Mouse (Mus musculus) heart, embryonic 14.5 days (tissue): Measurements from ENCODE around the gene Mpzl1. TPM values are rescaled to one million over a fixed set of nuclear protein-coding genes. Genes with fewer than 3 reads are reported as not detected.
A peak's percentile ranks its signal among the peaks of the same experiment; 100 is the strongest.
"Not testable (repeated sequence)": the region's sequence is repeated elsewhere in the genome, so short reads cannot be mapped to it uniquely, and the experiment has no call there.

Experiments
- ATAC-seq: fragments of 200-750 bp; cut with Nextera tagmentation; 2 replicates; pipeline ENCODE4 v1.8.0; 2017; ENCODE audit warnings: low read depth, moderate TSS enrichment; ENCODE audit not compliant: insufficient number of reproducible peaks, insufficient read depth, low FRiP score
- H3K27ac ChIP-seq, 2 experiments: fragments of 200-500 bp in 1 of 2; fragments of 300-500 bp in 1 of 2; sonication (generic) in 1 of 2; replicated peaks in 1 of 2; 2 replicates each; pipeline ENCODE4 v1.5.1; 2012 to 2014; ENCODE audit warnings: low read depth in 2 of 2, low read length in 2 of 2, control low read depth in 1 of 2, mild to moderate bottlenecking in 1 of 2, mixed read lengths in 1 of 2; ENCODE audit not compliant: control insufficient read depth in 1 of 2, insufficient read depth in 1 of 2
- H3K27me3 ChIP-seq: fragments of 300-500 bp; sonication (generic); 2 replicates; pipeline ENCODE4 v1.6.1; 2014; ENCODE audit warnings: mild to moderate bottlenecking, low read length, control low read depth; ENCODE audit not compliant: control insufficient read depth, insufficient read depth
- H3K36me3 ChIP-seq: fragments of 300-500 bp; sonication (generic); 2 replicates; pipeline ENCODE4 v1.6.1; 2014; ENCODE audit warnings: mild to moderate bottlenecking, control low read depth, low read length, mixed read lengths; ENCODE audit not compliant: control insufficient read depth, insufficient read depth
- H3K4me1 ChIP-seq, 2 experiments: fragments of 200-500 bp in 1 of 2; fragments of 300-500 bp in 1 of 2; sonication (generic) in 1 of 2; 2 replicates each; pipeline ENCODE4 v1.6.1; 2012 to 2014; ENCODE audit warnings: low read length in 2 of 2, control low read depth in 1 of 2, mixed read lengths in 1 of 2; ENCODE audit not compliant: control insufficient read depth in 2 of 2, insufficient read depth in 2 of 2
- H3K4me2 ChIP-seq: fragments of 300-500 bp; sonication (generic); 2 replicates; pipeline ENCODE4 v1.6.1; 2014; ENCODE audit warnings: mild to moderate bottlenecking, low read length
- H3K4me3 ChIP-seq, 2 experiments: fragments of 200-500 bp in 1 of 2; fragments of 300-500 bp in 1 of 2; sonication (generic) in 1 of 2; 2 replicates each; pipeline ENCODE4 v1.5.1; 2012 to 2014; ENCODE audit warnings: low read length in 2 of 2, mild to moderate bottlenecking in 2 of 2, control low read depth in 1 of 2, low read depth in 1 of 2, moderate library complexity in 1 of 2; ENCODE audit not compliant: control insufficient read depth in 1 of 2, insufficient read depth in 1 of 2
- H3K9ac ChIP-seq: fragments of 300-500 bp; sonication (generic); 2 replicates; pipeline ENCODE4 v1.6.1; 2014; ENCODE audit warnings: mild to moderate bottlenecking, low read length
- H3K9me3 ChIP-seq: fragments of 300-500 bp; sonication (generic); 2 replicates; pipeline ENCODE4 v1.6.1; 2016; ENCODE audit warnings: low read length, control low read depth; ENCODE audit not compliant: control insufficient read depth
- WGBS: fragments of 180-500 bp; shearing (Covaris S2); extraction: QIAGEN DNeasy Blood & Tissue Kit; methylation state at CpG from one replicate; pipeline ENCODE4 v1.1.7; 2014; 5-methylcytosine and 5-hydroxymethylcytosine counted together
- polyA plus RNA-seq: library from polyadenylated mRNA; unstranded; fragments of >200 nt; fragmentation: Nextera tagmentation; extraction: Ambion mirVana; gene quantifications from 2 replicates; pipeline ENCODE4 v1.2.1, GENCODE M21; 2014

The Mpzl1 gene
- 121 TPM in 2 replicates for polyA plus RNA-seq

DNA sequence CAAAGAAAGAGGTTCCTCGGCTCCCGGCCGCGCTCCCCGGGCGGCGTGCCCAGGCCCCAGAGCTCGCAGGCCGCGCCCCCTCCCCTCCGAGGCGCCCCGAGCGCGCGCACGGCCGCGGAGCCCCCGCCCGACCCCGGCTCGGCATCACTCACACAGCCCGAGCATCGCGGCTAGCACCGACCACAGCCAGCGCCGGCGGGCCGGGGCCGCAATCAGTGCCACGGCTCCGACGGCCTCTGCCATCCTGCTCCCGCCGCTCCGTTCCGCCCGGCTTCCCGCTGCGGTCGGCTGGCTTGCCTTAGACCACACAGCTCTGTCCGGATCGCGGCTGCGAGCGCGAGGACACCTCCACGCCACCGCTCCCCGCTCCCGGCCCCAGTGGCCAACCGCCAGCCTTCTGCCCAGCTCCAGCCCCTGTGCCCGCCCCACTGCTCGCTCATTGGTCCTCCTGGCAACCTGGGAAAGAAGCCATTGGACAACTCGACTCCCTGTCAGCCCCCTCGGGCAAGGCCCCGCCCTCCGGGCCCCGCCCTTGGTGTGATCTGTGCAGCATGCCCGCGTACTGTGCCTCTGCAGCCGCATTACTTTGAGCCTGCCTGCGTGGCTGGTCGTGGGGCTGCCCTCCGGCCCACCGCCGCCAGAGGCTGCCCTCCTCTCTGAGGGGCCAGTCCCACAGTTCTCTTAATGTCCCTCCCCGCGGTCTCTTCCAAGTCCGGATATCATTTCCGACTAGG is at the start of gene Mpzl1:
Mpzl1 (minus strand) TSS at position 388 of the 734 bp plus-strand sequence.
- Histone ChIP-seq H3K9ac (peak within 1 kb of the TSS; percentile 91), H3K27me3 (no peaks in the 10 kb centered on the region), H3K4me3 (peak within 1 kb of the TSS; percentile 82 to 89), H3K36me3 (no peaks in the 10 kb centered on the region), H3K4me1 (peaks cover 20 to 44% of the 10 kb centered on the region in 2 experiments), H3K27ac (peak within 1 kb of the TSS; percentile 86 to 95), H3K9me3 (no peaks in the 10 kb centered on the region), H3K4me2 (peak within 1 kb of the TSS; percentile 69)
- ATAC-seq, result peak; percentile 99
- WGBS, result 1% methylated on average over 67 of the region's 73 CpGs

DNA sequence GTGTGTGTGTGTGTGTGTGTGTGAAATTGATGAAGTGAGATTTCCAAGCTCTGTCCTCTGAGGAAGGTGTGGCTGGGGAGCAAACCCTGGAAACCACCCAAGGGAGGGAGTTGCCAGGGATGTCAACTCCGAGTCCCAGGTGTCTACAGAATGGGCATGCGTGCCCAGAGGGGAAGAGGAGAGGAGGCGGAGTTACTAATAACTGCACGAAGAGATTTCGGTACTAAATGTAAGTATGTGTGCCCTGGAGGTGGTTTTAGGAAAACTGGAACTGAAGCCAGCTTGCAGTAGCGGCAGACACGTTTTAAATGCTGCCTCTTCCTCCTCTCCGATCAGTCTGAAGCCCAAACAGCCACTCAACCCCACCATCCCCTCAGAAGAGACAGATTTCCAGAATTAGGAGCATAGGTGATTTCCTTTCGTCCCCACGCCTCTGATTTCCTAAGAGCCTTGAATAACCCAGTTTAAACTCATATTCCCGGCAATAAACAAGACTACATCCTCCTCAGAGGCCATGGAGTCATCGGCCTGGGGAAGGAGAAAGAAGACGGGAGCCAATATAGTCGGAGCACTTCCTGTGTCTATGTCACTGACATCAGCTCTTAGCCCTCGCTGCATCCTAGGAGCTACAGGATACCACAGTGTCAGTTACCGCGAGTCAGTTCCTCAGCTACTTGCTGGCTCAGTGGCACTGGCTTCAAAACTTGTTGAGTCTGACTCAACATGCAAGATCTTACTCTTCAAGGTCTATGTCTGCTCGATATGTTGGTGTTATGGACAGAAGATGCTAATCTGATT is 47.9 kb upstream of the Mpzl1 start:
- Histone ChIP-seq H3K9me3 (no peaks in the 10 kb centered on the region), H3K4me3 (no peak overlapping the region), H3K4me1 (peaks cover 68 to 98% of the 10 kb centered on the region in 2 experiments), H3K4me2 (no peak overlapping the region), H3K27ac (peak overlapping the region; percentile 38 to 78; a peak in 3 of 4 replicates), H3K27me3 (no peaks in the 10 kb centered on the region), H3K9ac (no peak overlapping the region), H3K36me3 (peaks cover 52% of the 10 kb centered on the region)
- ATAC-seq, result no peak
- WGBS, result 58% methylated on average over 18 of the region's 18 CpGs

DNA sequence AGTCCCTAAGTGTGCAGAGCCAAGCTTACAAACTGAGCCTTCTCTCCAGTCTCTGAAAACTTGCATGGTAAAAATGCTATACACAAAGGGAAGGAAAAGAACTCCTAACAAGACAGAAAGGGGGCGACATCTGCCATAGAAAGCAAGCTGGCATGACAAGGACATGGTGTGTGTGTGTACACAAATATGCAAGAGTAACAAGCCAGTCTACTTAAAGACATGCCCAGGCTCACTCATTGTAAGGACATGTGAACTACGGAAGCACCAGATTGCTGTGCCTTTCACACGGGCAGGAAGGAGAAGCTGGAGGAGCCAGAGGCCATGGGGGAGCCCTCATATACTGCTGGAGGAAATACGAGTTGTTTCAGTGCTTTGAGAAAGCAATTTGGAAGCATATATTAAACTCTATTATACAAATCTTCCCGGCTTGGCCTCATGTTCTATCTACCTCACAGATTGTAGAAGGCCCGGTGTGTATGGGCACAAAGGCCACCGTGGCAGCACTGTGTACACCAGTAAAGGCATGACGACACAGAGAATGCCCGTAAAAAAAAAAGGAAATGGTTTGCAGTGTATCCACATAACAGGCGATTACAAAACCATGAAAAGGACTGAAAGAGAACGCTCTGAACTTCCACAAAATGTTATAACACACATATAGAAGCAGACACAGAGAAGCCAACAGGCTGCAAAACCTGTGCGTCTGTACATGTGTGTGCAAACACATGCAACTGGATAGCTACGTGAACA is 46.9 kb upstream of the Mpzl1 start:
- peaks cover 48% of the 10 kb centered on the region for H3K36me3 ChIP-seq
- peak overlapping the region; percentile 38; the same call in 1 of the 2 replicates for H3K9ac ChIP-seq
- no peaks in the 10 kb centered on the region for H3K27me3 ChIP-seq
- H3K4me1 ChIP-seq, result peaks cover 67 to 98% of the 10 kb centered on the region in 2 experiments
- H3K4me2 ChIP-seq, result no peak overlapping the region
- no peak overlapping the region for H3K4me3 ChIP-seq
- H3K9me3 ChIP-seq, result no peaks in the 10 kb centered on the region
- H3K27ac ChIP-seq, result peak overlapping the region; percentile 33 to 78
- ATAC-seq, result no peak
- WGBS, result 63% methylated on average over 13 of the region's 13 CpGs

DNA sequence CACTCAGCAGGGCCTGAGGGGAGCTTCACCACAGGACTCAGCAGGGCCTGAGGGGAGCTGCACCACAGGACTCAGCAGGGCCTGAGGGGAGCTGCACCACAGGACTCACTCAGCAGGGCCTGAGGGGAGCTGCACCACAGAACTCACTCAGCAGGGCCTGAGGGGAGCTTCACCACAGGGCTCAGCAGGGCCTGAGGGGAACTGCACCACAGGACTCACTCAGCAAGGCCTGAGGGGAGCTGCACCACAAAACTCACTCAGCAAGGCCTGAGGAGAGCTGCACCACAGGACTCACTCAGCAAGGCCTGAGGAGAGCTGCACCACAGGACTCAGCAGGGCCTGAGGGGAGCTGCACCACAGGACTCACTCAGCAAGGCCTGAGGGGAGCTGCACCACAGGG is 45.7 kb upstream of the Mpzl1 start:
- peak overlapping the region; percentile 48; the same call in 1 of the 2 replicates for H3K9ac ChIP-seq
- not testable (repeated sequence) for H3K4me3 ChIP-seq, H3K27me3 ChIP-seq, ATAC-seq, H3K4me2 ChIP-seq, H3K9me3 ChIP-seq
- H3K27ac ChIP-seq, result peak overlapping the region; percentile 60 to 78
- peaks cover 50% of the 10 kb centered on the region for H3K36me3 ChIP-seq
- H3K4me1 ChIP-seq, result peaks cover 70 to 96% of the 10 kb centered on the region in 2 experiments

DNA sequence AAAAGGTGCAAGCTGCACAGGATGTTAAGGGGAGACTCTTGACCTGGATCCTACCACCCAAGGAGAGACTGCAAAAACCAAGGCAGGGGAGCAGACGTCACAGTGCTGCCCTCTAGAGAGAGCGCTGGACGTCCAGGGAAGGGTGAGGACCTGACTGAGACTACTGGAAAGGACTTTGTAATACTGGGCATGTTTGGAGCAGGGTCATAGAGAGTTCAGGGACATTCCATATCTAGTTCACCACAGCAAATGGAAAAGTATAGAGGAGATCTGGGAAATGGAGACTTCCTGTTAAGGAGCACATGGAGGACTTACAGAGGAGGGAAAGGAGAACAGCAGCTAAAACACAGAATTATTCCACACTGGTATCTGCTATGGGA is 45.3 kb upstream of the Mpzl1 start:
- ATAC-seq, result no peak
- Histone ChIP-seq H3K9ac (no peak overlapping the region), H3K9me3 (no peaks in the 10 kb centered on the region)

DNA sequence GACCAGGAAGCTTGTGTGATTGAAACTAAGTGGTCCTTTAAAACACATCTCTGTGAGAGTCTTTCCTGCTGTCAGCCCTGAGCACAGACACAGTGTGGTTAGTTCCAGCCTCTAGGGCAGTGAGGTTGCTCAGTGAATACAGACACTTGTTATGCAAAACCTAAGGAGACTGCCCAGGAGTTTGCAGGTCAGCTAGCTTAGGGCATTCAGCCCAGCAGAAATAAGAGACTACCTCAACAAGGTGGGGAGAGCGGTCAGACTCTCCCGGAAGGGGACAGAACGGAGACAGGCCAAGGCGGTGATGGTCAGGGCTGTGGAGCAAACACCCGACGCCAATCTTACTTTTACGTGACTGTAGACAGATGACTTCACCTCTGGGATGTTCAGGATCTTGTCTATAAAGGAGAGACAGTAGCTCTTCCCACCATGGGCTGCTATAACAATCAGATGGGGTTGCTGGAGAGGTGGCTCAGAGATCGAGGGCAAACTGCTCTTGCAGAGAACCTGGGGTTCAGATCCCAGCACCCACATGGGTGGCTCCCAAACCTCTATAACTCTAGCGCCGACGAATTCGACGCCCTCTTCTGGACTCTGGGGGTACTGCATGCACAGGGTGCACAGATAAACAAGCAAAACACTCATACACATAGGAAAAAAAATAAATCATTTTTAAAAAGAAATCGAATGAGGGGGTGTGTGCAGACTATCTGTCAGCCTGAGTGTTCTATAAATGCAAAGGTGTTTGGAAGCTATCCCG is 44.7 kb upstream of the Mpzl1 start:
- 71% methylated on average over 15 of the region's 15 CpGs for WGBS
- Histone ChIP-seq H3K27ac (peak overlapping the region; percentile 60 to 82), H3K4me1 (peaks cover 63 to 95% of the 10 kb centered on the region in 2 experiments), H3K9me3 (no peaks in the 10 kb centered on the region), H3K4me2 (no peak overlapping the region), H3K9ac (no peak overlapping the region), H3K4me3 (no peak overlapping the region), H3K27me3 (no peaks in the 10 kb centered on the region), H3K36me3 (peaks cover 50% of the 10 kb centered on the region)
- no peak for ATAC-seq

More for the DNA sequence above, 45.3 kb upstream of the Mpzl1 start:
- Histone ChIP-seq H3K4me1 (peaks cover 65 to 96% of the 10 kb centered on the region in 2 experiments), H3K27ac (peak overlapping the region; percentile 60 to 78), H3K4me3 (no peak overlapping the region), H3K27me3 (no peaks in the 10 kb centered on the region), H3K36me3 (peaks cover 53% of the 10 kb centered on the region), H3K4me2 (no peak overlapping the region)
- WGBS, result 23% methylated on average over 3 of the region's 3 CpGs
